ENCODE assay signal across 7 mouse cellular contexts in genomic region chr7:90028888-90029547, GRCm38 (mm10). TPM values are rescaled to one million over a fixed set of nuclear protein-coding genes. Genes with fewer than 3 reads are reported as not detected.
A peak's percentile ranks its signal among the peaks of the same experiment; 100 is the strongest.
DNase-seq lines count a peak whose midpoint lies in the region; ATAC-seq and TF ChIP-seq lines count a peak whose summit lies in the region.

No protein-coding gene starts in this region.

- peaks cover 14% of the 10 kb centered on the region for H3K4me1 ChIP-seq in forebrain, embryonic 12.5 days
- peaks cover 11% of the 10 kb centered on the region for H3K4me1 ChIP-seq in midbrain, embryonic 11.5 days (ENCODE audit: control insufficient read depth, insufficient read depth, low read length)

- WGBS in forebrain, embryonic 12.5 days, result 9% methylated on average over 8 of the region's 8 CpGs
- 7% methylated on average over 8 of the region's 8 CpGs for WGBS in midbrain, embryonic 11.5 days

- peak overlapping the region; percentile 59; the same call in 1 of the 2 replicates for H3K27ac ChIP-seq in forebrain, embryonic 12.5 days
- H3K27ac ChIP-seq in left cerebral cortex, adult 2 months, result peak overlapping the region; percentile 74
- H3K27ac ChIP-seq in midbrain, embryonic 11.5 days (ENCODE audit: low read depth, low read length), result no peak overlapping the region

- peak; percentile 70 for DNase-seq in MN1 (ENCODE audit: low spot score)
- DNase-seq in brain, embryonic 18.5 days (ENCODE audit: low read depth, low spot score), result peak; percentile 78
- DNase-seq in heart, postnatal 4 days, result peak; percentile 47
- peak; percentile 40 to 51 for DNase-seq in left cerebral cortex, adult 2 months (ENCODE audit: extremely low spot score in 1 of 2, low spot score in 2 of 2)
- DNase-seq in midbrain, embryonic 11.5 days (ENCODE audit: low spot score, missing footprints), result no peak
- DNase-seq in telencephalon, adult 2 months (ENCODE audit: low read depth, low spot score), result peak; percentile 58

- H3K36me3 ChIP-seq in forebrain, embryonic 12.5 days (replicated peaks), result no peaks in the 10 kb centered on the region
- H3K36me3 ChIP-seq in midbrain, embryonic 11.5 days (ENCODE audit: control insufficient read depth, insufficient read depth, low read length), result no peaks in the 10 kb centered on the region

- no peaks in the 10 kb centered on the region for H3K9me3 ChIP-seq in forebrain, embryonic 12.5 days
- no peaks in the 10 kb centered on the region for H3K9me3 ChIP-seq in midbrain, embryonic 11.5 days (ENCODE audit: control insufficient read depth, low read length)

- no peak for TF ChIP-seq CTCF in left cerebral cortex, adult 2 months (IDR thresholded peaks at IDR 0.05)

- no peak overlapping the region for H3K4me3 ChIP-seq in forebrain, embryonic 12.5 days (replicated peaks)
- H3K4me3 ChIP-seq in left cerebral cortex, adult 2 months, result peak overlapping the region; percentile 7; the same call in 1 of the 2 replicates
- H3K4me3 ChIP-seq in midbrain, embryonic 11.5 days (ENCODE audit: low read depth, low read length), result no peak overlapping the region

- intact Hi-C loops in left cerebral cortex, adult 2 months (cut with DNase I), result loop anchor here (5.0 kb wide), 1 partner anchor 103 kb away; the partner anchor contains the start of gene Picalm

- H3K4me2 ChIP-seq in forebrain, embryonic 12.5 days, result peak overlapping the region; percentile 24
- H3K4me2 ChIP-seq in midbrain, embryonic 11.5 days, result peak overlapping the region; percentile 19; the same call in 1 of the 2 replicates

- no peaks in the 10 kb centered on the region for H3K27me3 ChIP-seq in forebrain, embryonic 12.5 days
- no peaks in the 10 kb centered on the region for H3K27me3 ChIP-seq in midbrain, embryonic 11.5 days (ENCODE audit: control insufficient read depth, insufficient read depth, low read length)

- H3K9ac ChIP-seq in forebrain, embryonic 12.5 days, result no peak overlapping the region
- H3K9ac ChIP-seq in midbrain, embryonic 11.5 days (ENCODE audit: low read length), result no peak overlapping the region

- ATAC-seq in forebrain, embryonic 12.5 days (ENCODE audit: low FRiP score), result peak; percentile 87
- peak; percentile 72; the same call in 1 of the 2 replicates for ATAC-seq in midbrain, embryonic 11.5 days (ENCODE audit: low FRiP score)

RNA-seq across cellular contexts. Expression of gene Eed, which starts 48.2 kb away (rescaled TPM):
- polyA plus RNA-seq in forebrain, embryonic 12.5 days (2016; fragmentation: Nextera tagmentation; extraction: Ambion mirVana), result 85.6 and 94.6 TPM in 2 replicates
- 10 to 100 TPM; 34.7 to 37.8 TPM for total RNA-seq in heart, postnatal 4 days (2021)
- total RNA-seq in left cerebral cortex, adult 2 months (2021), result 10 to 100 TPM; 38.4 to 41.4 TPM
- polyA plus RNA-seq in midbrain, embryonic 11.5 days (2014; fragmentation: Nextera tagmentation; extraction: Ambion mirVana), result 82.8 and 85.7 TPM in 2 replicates
